Mouse (Mus musculus): ENCODE results near the gene Tubb3.
A peak's percentile ranks its signal among the peaks of the same experiment; 100 is the strongest.

DNA sequence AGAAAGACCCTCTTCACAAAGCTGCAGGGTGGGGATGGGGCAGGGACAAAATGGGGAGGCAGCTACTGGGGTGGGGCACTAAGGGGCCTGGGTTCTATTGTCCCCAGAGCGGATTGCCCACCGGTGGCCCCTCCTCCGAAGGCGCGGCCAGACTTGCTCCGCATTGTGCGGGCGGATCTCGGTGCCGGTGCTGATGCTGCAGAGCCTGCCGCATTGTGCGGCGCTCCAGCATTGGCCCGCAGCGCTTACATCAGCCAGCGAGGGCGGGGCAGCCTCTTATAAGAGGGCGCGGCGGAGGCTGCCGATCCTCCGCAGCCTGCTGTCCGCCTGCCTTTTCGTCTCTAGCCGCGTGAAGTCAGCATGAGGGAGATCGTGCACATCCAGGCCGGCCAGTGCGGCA is at the start of gene Tubb3:
- no peak for TF ChIP-seq JUND (conservative IDR thresholded peaks at IDR 0.05; ENCODE audit: low read depth, low read length)
- no peak for TF ChIP-seq HCFC1 (IDR thresholded peaks at IDR 0.05; ENCODE audit: low read depth, low read length)
- TF ChIP-seq BHLHE40 (IDR thresholded peaks at IDR 0.05; ENCODE audit: low read depth, low read length), result peak; percentile 19; the same call in 1 of the 2 replicates
- no peak for TF ChIP-seq ZMIZ1 (IDR thresholded peaks at IDR 0.05; ENCODE audit: low read depth, low read length)
- TF ChIP-seq UBTF (IDR thresholded peaks at IDR 0.05; ENCODE audit: low read depth, low read length), result no peak; the same call in 1 of the 2 replicates
- TF ChIP-seq CTCF (conservative IDR thresholded peaks at IDR 0.05 in 1 of 2, IDR thresholded peaks at IDR 0.05 in 1 of 2; ENCODE audit: low read depth in 2 of 2, low read length in 2 of 2), result no peak
- no peak for TF ChIP-seq CHD1 (IDR thresholded peaks at IDR 0.05; ENCODE audit: low read depth, low read length)
- no peak for TF ChIP-seq ELF1 (IDR thresholded peaks at IDR 0.05; ENCODE audit: low read depth, low read length)
- peak; percentile 51; the same call in 1 of the 2 replicates for TF ChIP-seq POLR2A (IDR thresholded peaks at IDR 0.05; ENCODE audit: low read depth, low read length)
- no peak for TF ChIP-seq CHD2 (IDR thresholded peaks at IDR 0.05; ENCODE audit: low read length)
- TF ChIP-seq RCOR1 (conservative IDR thresholded peaks at IDR 0.05; ENCODE audit: low read depth, low read length), result no peak
- no peak for TF ChIP-seq ZKSCAN1 (IDR thresholded peaks at IDR 0.05; ENCODE audit: borderline replicate concordance, low read depth, low read length)
